Mouse (Mus musculus) forebrain, embryonic 13.5 days (tissue): ENCODE results near the gene Tusc2. TPM values are rescaled to one million over a fixed set of nuclear protein-coding genes. Genes with fewer than 3 reads are reported as not detected.
A peak's percentile ranks its signal among the peaks of the same experiment; 100 is the strongest.

Experiments
- ATAC-seq: fragments of 200-750 bp; cut with Nextera tagmentation; 2 replicates; pipeline ENCODE4 v1.8.0; 2017
- H3K27ac ChIP-seq: fragments of 300-500 bp; sonication (generic); 2 replicates; pipeline ENCODE4 v1.5.1; 2015; ENCODE audit warnings: inconsistent platforms, mild to moderate bottlenecking, moderate library complexity
- H3K27me3 ChIP-seq: fragments of 300-500 bp; sonication (generic); 2 replicates; pipeline ENCODE4 v1.6.1; 2015; ENCODE audit warnings: mild to moderate bottlenecking, inconsistent platforms
- H3K36me3 ChIP-seq: fragments of 300-500 bp; sonication (generic); 2 replicates; pipeline ENCODE4 v1.6.1; 2015; ENCODE audit warnings: mild to moderate bottlenecking, inconsistent platforms; ENCODE audit not compliant: poor library complexity, severe bottlenecking
- H3K4me1 ChIP-seq: fragments of 300-500 bp; sonication (generic); 2 replicates; pipeline ENCODE4 v1.6.1; 2015; ENCODE audit warnings: inconsistent platforms
- H3K4me2 ChIP-seq: fragments of 300-500 bp; sonication (generic); 2 replicates; pipeline ENCODE4 v1.6.1; 2015; ENCODE audit warnings: inconsistent platforms, mild to moderate bottlenecking, moderate library complexity
- H3K4me3 ChIP-seq: fragments of 300-500 bp; sonication (generic); 2 replicates; pipeline ENCODE4 v1.5.1; 2015; ENCODE audit warnings: mild to moderate bottlenecking, inconsistent platforms
- H3K9ac ChIP-seq: fragments of 300-500 bp; sonication (generic); 2 replicates; pipeline ENCODE4 v1.6.1; 2015; ENCODE audit warnings: mild to moderate bottlenecking, inconsistent platforms
- H3K9me3 ChIP-seq: fragments of 300-500 bp; sonication (generic); replicated peaks from 2 replicates; pipeline ENCODE4 v1.6.1; 2016; ENCODE audit warnings: inconsistent platforms
- WGBS: fragments of 180-500 bp; shearing (Covaris S2); methylation state at CpG from one replicate; pipeline ENCODE4 v1.1.7; 2015; 5-methylcytosine and 5-hydroxymethylcytosine counted together
- polyA plus RNA-seq: library from polyadenylated mRNA; unstranded; fragments of >200 nt; fragmentation: Nextera tagmentation; extraction: Ambion mirVana; gene quantifications from 2 replicates; pipeline ENCODE4 v1.2.1, GENCODE M21; 2015

The Tusc2 gene
- polyA plus RNA-seq, 1 experiment from 2014 or later: 80.7 TPM

- peak within 1 kb of the TSS; percentile 28 for H3K9ac ChIP-seq
- peak; percentile 70 for ATAC-seq
- no peaks in the 10 kb centered on the region for H3K9me3 ChIP-seq
- peaks cover 21% of the 10 kb centered on the region for H3K36me3 ChIP-seq
- H3K4me1 ChIP-seq: peaks cover 52% of the 10 kb centered on the region
- 2% methylated on average over 20 of the region's 20 CpGs for WGBS
- H3K4me2 ChIP-seq: peak within 1 kb of the TSS; percentile 55
- peaks cover 43% of the 10 kb centered on the region for H3K27me3 ChIP-seq
- peak within 1 kb of the TSS; percentile 8 for H3K4me3 ChIP-seq
- peak within 1 kb of the TSS; percentile 68 for H3K27ac ChIP-seq
Measured at GRCm38 (mm10) chr9:107547026-107547425, 16.0 kb upstream of the Tusc2 start, which contains the start of gene Zmynd10. Gene Zmynd10 (plus strand): TSS chr9:107547298.

GRCm38 (mm10) chr9:107547957-107548356 is 15.1 kb upstream of the Tusc2 start:
- H3K4me3 ChIP-seq: no peak overlapping the region
- no peak overlapping the region for H3K27ac ChIP-seq
- no peak overlapping the region for H3K4me2 ChIP-seq
- no peak for ATAC-seq
- H3K36me3 ChIP-seq: peaks cover 21% of the 10 kb centered on the region
- WGBS: 80% methylated on average over 5 of the region's 5 CpGs
- H3K4me1 ChIP-seq: peaks cover 53% of the 10 kb centered on the region
- no peak overlapping the region for H3K9ac ChIP-seq
- peaks cover 52% of the 10 kb centered on the region for H3K27me3 ChIP-seq
- H3K9me3 ChIP-seq: no peaks in the 10 kb centered on the region

GRCm38 (mm10) chr9:107548820-107549219 is 14.2 kb upstream of the Tusc2 start:
- ATAC-seq: no peak
- H3K27me3 ChIP-seq: peaks cover 54% of the 10 kb centered on the region
- H3K36me3 ChIP-seq: peaks cover 16% of the 10 kb centered on the region
- no peak overlapping the region for H3K4me2 ChIP-seq
- no peak overlapping the region for H3K4me3 ChIP-seq
- no peaks in the 10 kb centered on the region for H3K9me3 ChIP-seq
- no peak overlapping the region for H3K27ac ChIP-seq
- no peak overlapping the region for H3K9ac ChIP-seq
- peaks cover 57% of the 10 kb centered on the region for H3K4me1 ChIP-seq
- 94% methylated on average over 10 of the region's 10 CpGs for WGBS

GRCm38 (mm10) chr9:107549297-107550074 is 13.6 kb upstream of the Tusc2 start:
- Histone ChIP-seq H3K36me3 (peaks cover 9% of the 10 kb centered on the region), H3K4me3 (no peak overlapping the region), H3K27me3 (peaks cover 54% of the 10 kb centered on the region), H3K9me3 (no peaks in the 10 kb centered on the region), H3K27ac (no peak overlapping the region), H3K9ac (no peak overlapping the region), H3K4me2 (no peak overlapping the region), H3K4me1 (peaks cover 59% of the 10 kb centered on the region)
- ATAC-seq: no peak
- 85% methylated on average over 20 of the region's 20 CpGs for WGBS

- WGBS: 27% methylated on average over 23 of the region's 23 CpGs
- Histone ChIP-seq H3K4me3 (no peak overlapping the region), H3K36me3 (no peaks in the 10 kb centered on the region), H3K9ac (peak overlapping the region; percentile 65; the same call in 1 of the 2 replicates), H3K4me2 (peak overlapping the region; percentile 74), H3K9me3 (no peaks in the 10 kb centered on the region), H3K27ac (no peak overlapping the region), H3K4me1 (peaks cover 64% of the 10 kb centered on the region), H3K27me3 (peaks cover 54% of the 10 kb centered on the region)
- ATAC-seq: no peak
Measured at GRCm38 (mm10) chr9:107550491-107551116, 12.5 kb upstream of the Tusc2 start.

- H3K9me3 ChIP-seq: no peaks in the 10 kb centered on the region
- no peak within 1 kb of the TSS for H3K27ac ChIP-seq
- H3K4me2 ChIP-seq: peak within 1 kb of the TSS; percentile 74
- peak within 1 kb of the TSS; percentile 65 for H3K9ac ChIP-seq
- H3K36me3 ChIP-seq: no peaks in the 10 kb centered on the region
- peaks cover 54% of the 10 kb centered on the region for H3K27me3 ChIP-seq
- peak; percentile 4; the same call in 1 of the 2 replicates for ATAC-seq
- peaks cover 64% of the 10 kb centered on the region for H3K4me1 ChIP-seq
- under 1% methylated on average over 63 of the region's 63 CpGs for WGBS
- peak within 1 kb of the TSS; percentile 40 for H3K4me3 ChIP-seq
Measured at GRCm38 (mm10) chr9:107551117-107551889, 11.8 kb upstream of the Tusc2 start, which contains the start of gene Rassf1. Gene Rassf1 (plus strand): TSS chr9:107551555.

GRCm38 (mm10) chr9:107551890-107552355 is 11.1 kb upstream of the Tusc2 start:
- Histone ChIP-seq H3K36me3 (peaks cover under 1% of the 10 kb centered on the region; the same call in 1 of the 2 replicates), H3K27ac (no peak overlapping the region), H3K27me3 (peaks cover 54% of the 10 kb centered on the region), H3K4me3 (peak overlapping the region; percentile 40), H3K4me1 (peaks cover 63% of the 10 kb centered on the region), H3K9ac (peak overlapping the region; percentile 65), H3K4me2 (peak overlapping the region; percentile 74), H3K9me3 (no peaks in the 10 kb centered on the region)
- WGBS: 4% methylated on average over 8 of the region's 8 CpGs
- no peak for ATAC-seq

GRCm38 (mm10) chr9:107552690-107553393 is 10.2 kb upstream of the Tusc2 start:
- peaks cover 52% of the 10 kb centered on the region for H3K27me3 ChIP-seq
- H3K9me3 ChIP-seq: no peaks in the 10 kb centered on the region
- H3K27ac ChIP-seq: no peak overlapping the region
- H3K4me3 ChIP-seq: 0 out of 2 replicates have a peak overlapping the region, but pooled peaks have one; percentile 74
- H3K9ac ChIP-seq: no peak overlapping the region; the same call in 1 of the 2 replicates
- ATAC-seq: no peak
- H3K36me3 ChIP-seq: peaks cover 10% of the 10 kb centered on the region
- peak overlapping the region; percentile 75 for H3K4me2 ChIP-seq
- WGBS: 82% methylated on average over 5 of the region's 5 CpGs
- peaks cover 54% of the 10 kb centered on the region for H3K4me1 ChIP-seq

- ATAC-seq: peak; percentile 77
- WGBS: 4% methylated on average over 36 of the region's 37 CpGs
Measured at GRCm38 (mm10) chr9:107553541-107554318, 9.3 kb upstream of the Tusc2 start.

GRCm38 (mm10) chr9:107554319-107554825 is 8.7 kb upstream of the Tusc2 start:
- ATAC-seq: peak; percentile 94
- Histone ChIP-seq H3K9me3 (no peaks in the 10 kb centered on the region), H3K27me3 (peaks cover 38% of the 10 kb centered on the region), H3K9ac (peak overlapping the region; percentile 90), H3K4me3 (peak overlapping the region; percentile 74), H3K4me1 (peaks cover 54% of the 10 kb centered on the region), H3K4me2 (peak overlapping the region; percentile 75), H3K27ac (peak overlapping the region; percentile 83), H3K36me3 (peaks cover 25% of the 10 kb centered on the region)
- 0% methylated on average over 53 of the region's 53 CpGs for WGBS

More at GRCm38 (mm10) chr9:107553541-107554318, 9.3 kb upstream of the Tusc2 start:
- Histone ChIP-seq H3K4me1 (peaks cover 54% of the 10 kb centered on the region), H3K27me3 (peaks cover 44% of the 10 kb centered on the region), H3K4me2 (peak overlapping the region; percentile 75), H3K9me3 (no peaks in the 10 kb centered on the region), H3K36me3 (peaks cover 19% of the 10 kb centered on the region), H3K4me3 (peak overlapping the region; percentile 74), H3K9ac (peak overlapping the region; percentile 90), H3K27ac (peak overlapping the region; percentile 83)
